Mouse (Mus musculus) MEL (cell line): Measurements from ENCODE around the gene Sema3a. TPM values are rescaled to one million over a fixed set of nuclear protein-coding genes. Genes with fewer than 3 reads are reported as not detected.

Experiments
- DNase-seq: peaks from one replicate; pipeline ENCODE4 v3.0.0; 2011; ENCODE audit warnings: low read depth, low spot score
- H3K27ac ChIP-seq: 2 replicates; pipeline ENCODE4 v1.5.1; 2012; ENCODE audit warnings: low read depth, mild to moderate bottlenecking, control low read depth, low read length, moderate library complexity; ENCODE audit not compliant: control insufficient read depth
- H3K27me3 ChIP-seq, 2 experiments: fragments of 150-350 bp in 1 of 2; sonication (generic) in 1 of 2; 2 replicates each; pipeline ENCODE4 v1.6.1; 2012; ENCODE audit warnings: low read length in 2 of 2, mild to moderate bottlenecking in 2 of 2, improper control_type of control experiment in 1 of 2, moderate library complexity in 1 of 2; ENCODE audit not compliant: insufficient read depth in 2 of 2, control insufficient read depth in 1 of 2
- H3K36me3 ChIP-seq, 2 experiments: 2 replicates each; pipeline ENCODE4 v1.6.1; 2012 to 2014; ENCODE audit warnings: low read length in 2 of 2, improper control_type of control experiment in 1 of 2, inconsistent platforms in 1 of 2, mild to moderate bottlenecking in 1 of 2; ENCODE audit not compliant: insufficient read depth in 2 of 2, control insufficient read depth in 1 of 2
- H3K4me1 ChIP-seq, 2 experiments: fragments of 150-350 bp in 1 of 2; sonication (generic) in 1 of 2; 2 replicates each; pipeline ENCODE4 v1.6.1; 2012; ENCODE audit warnings: low read length in 2 of 2, improper control_type of control experiment in 1 of 2, mild to moderate bottlenecking in 1 of 2; ENCODE audit not compliant: insufficient read depth in 2 of 2, control insufficient read depth in 1 of 2
- H3K4me3 ChIP-seq, 2 experiments: fragments of 150-350 bp in 1 of 2; sonication (generic) in 1 of 2; 2 replicates each; pipeline ENCODE4 v1.5.1; 2012; ENCODE audit warnings: low read depth in 2 of 2, low read length in 2 of 2, mild to moderate bottlenecking in 2 of 2, moderate library complexity in 2 of 2, control low read depth in 1 of 2, improper control_type of control experiment in 1 of 2; ENCODE audit not compliant: control insufficient read depth in 1 of 2, insufficient read depth in 1 of 2
- H3K79me2 ChIP-seq: 2 replicates; pipeline ENCODE4 v1.6.1; 2012; ENCODE audit warnings: mild to moderate bottlenecking, low read length, moderate library complexity; ENCODE audit not compliant: control insufficient read depth, poor library complexity, insufficient read depth
- H3K9ac ChIP-seq: 2 replicates; pipeline ENCODE4 v1.6.1; 2012; ENCODE audit warnings: low read depth, mild to moderate bottlenecking, control low read depth, low read length, moderate library complexity; ENCODE audit not compliant: control insufficient read depth, poor library complexity, severe bottlenecking
- H3K9me3 ChIP-seq: fragments of 150-350 bp; sonication (generic); replicated peaks from 2 replicates; pipeline ENCODE4 v1.6.1; 2012; ENCODE audit warnings: mild to moderate bottlenecking, low read length, improper control_type of control experiment, moderate library complexity; ENCODE audit not compliant: insufficient read depth
- BHLHE40 ChIP-seq: IDR thresholded peaks from 2 replicates; pipeline ENCODE4 v1.6.1; 2012; ENCODE audit warnings: low read depth, mild to moderate bottlenecking, inconsistent platforms, low read length, improper control_type of control experiment, borderline replicate concordance
- CHD1 ChIP-seq: IDR thresholded peaks from 2 replicates; pipeline ENCODE4 v1.6.1; 2012; ENCODE audit warnings: low read depth, mild to moderate bottlenecking, inconsistent platforms, low read length, improper control_type of control experiment
- CTCF ChIP-seq, 3 experiments: IDR thresholded peaks in 2 of 3; conservative IDR thresholded peaks in 1 of 3; 2 replicates each; pipeline ENCODE4 v1.5.1; 2011 to 2012; ENCODE audit warnings: low read length in 3 of 3, low read depth in 2 of 3, mild to moderate bottlenecking in 2 of 3, improper control_type of control experiment in 1 of 3, inconsistent platforms in 1 of 3, mixed read lengths in 1 of 3, moderate library complexity in 1 of 3; ENCODE audit not compliant: control insufficient read depth in 1 of 3, insufficient read depth in 1 of 3, poor library complexity in 1 of 3, severe bottlenecking in 1 of 3
- E2F4 ChIP-seq: IDR thresholded peaks from 2 replicates; pipeline ENCODE4 v1.6.1; 2011; ENCODE audit warnings: low read depth, low read length, improper control_type of control experiment, borderline replicate concordance
- ELF1 ChIP-seq: IDR thresholded peaks from 2 replicates; pipeline ENCODE4 v1.6.1; 2014; ENCODE audit warnings: low read depth, mild to moderate bottlenecking, inconsistent platforms, low read length, improper control_type of control experiment, moderate library complexity
- EP300 ChIP-seq, 2 experiments: IDR thresholded peaks; 2 replicates each; pipeline ENCODE4 v1.6.1; 2011; ENCODE audit warnings: improper control_type of control experiment in 2 of 2, low read length in 2 of 2, low read depth in 1 of 2, mild to moderate bottlenecking in 1 of 2
- ETS1 ChIP-seq: IDR thresholded peaks from 2 replicates; pipeline ENCODE4 v1.6.1; 2012; ENCODE audit warnings: low read depth, mild to moderate bottlenecking, inconsistent platforms, low read length, improper control_type of control experiment, moderate library complexity
- GABPA ChIP-seq: IDR thresholded peaks from 2 replicates; pipeline ENCODE4 v1.6.1; 2012; ENCODE audit warnings: low read depth, mild to moderate bottlenecking, inconsistent platforms, low read length, improper control_type of control experiment, moderate library complexity
- GATA1 ChIP-seq: IDR thresholded peaks from 2 replicates; pipeline ENCODE4 v1.6.1; 2011; ENCODE audit warnings: low read depth, low read length, improper control_type of control experiment
- HCFC1 ChIP-seq: IDR thresholded peaks from 2 replicates; pipeline ENCODE4 v1.6.1; 2012; ENCODE audit warnings: low read depth, mild to moderate bottlenecking, inconsistent platforms, low read length, improper control_type of control experiment, moderate library complexity
- KAT2A ChIP-seq: conservative IDR thresholded peaks from 2 replicates; pipeline ENCODE4 v1.6.1; 2012; ENCODE audit warnings: low read depth, low read length, improper control_type of control experiment, inconsistent platforms
- MAZ ChIP-seq: IDR thresholded peaks from 2 replicates; pipeline ENCODE4 v1.6.1; 2012; ENCODE audit warnings: low read depth, mild to moderate bottlenecking, inconsistent platforms, low read length, improper control_type of control experiment
- MEF2A ChIP-seq: IDR thresholded peaks from 2 replicates; pipeline ENCODE4 v1.6.1; 2014; ENCODE audit warnings: low read depth, mild to moderate bottlenecking, inconsistent platforms, low read length, improper control_type of control experiment; ENCODE audit not compliant: poor library complexity, insufficient replicate concordance, severe bottlenecking; ENCODE audit errors: extremely low read depth
- MYB ChIP-seq: IDR thresholded peaks from 2 replicates; pipeline ENCODE4 v1.6.1; 2011; ENCODE audit warnings: mild to moderate bottlenecking, low read depth, low read length, improper control_type of control experiment
- MYC ChIP-seq: IDR thresholded peaks from 2 replicates; pipeline ENCODE4 v1.6.1; 2011; ENCODE audit warnings: low read depth, mild to moderate bottlenecking, low read length, improper control_type of control experiment, moderate library complexity
- NRF1 ChIP-seq: IDR thresholded peaks from 2 replicates; pipeline ENCODE4 v1.6.1; 2014; ENCODE audit warnings: low read depth, mild to moderate bottlenecking, inconsistent platforms, low read length, improper control_type of control experiment, moderate library complexity; ENCODE audit not compliant: poor library complexity, insufficient read depth, severe bottlenecking
- POLR2AphosphoS2 ChIP-seq: IDR thresholded peaks from 2 replicates; pipeline ENCODE4 v1.6.1; 2011; ENCODE audit warnings: low read length, improper control_type of control experiment
- POLR2AphosphoS5 ChIP-seq: IDR thresholded peaks from 2 replicates; pipeline ENCODE4 v1.6.1; 2012; ENCODE audit warnings: low read depth, borderline replicate concordance, mild to moderate bottlenecking, inconsistent platforms, low read length, moderate library complexity, mixed read lengths
- TBP ChIP-seq: IDR thresholded peaks from 2 replicates; pipeline ENCODE4 v1.8.0; 2011; ENCODE audit warnings: low read depth, low read length, improper control_type of control experiment
- TCF12 ChIP-seq: IDR thresholded peaks from 2 replicates; pipeline ENCODE4 v1.6.1; 2014; ENCODE audit warnings: low read depth, mild to moderate bottlenecking, inconsistent platforms, low read length, improper control_type of control experiment, moderate library complexity
- UBTF ChIP-seq: IDR thresholded peaks from 2 replicates; pipeline ENCODE4 v1.6.1; 2012; ENCODE audit warnings: low read depth, mild to moderate bottlenecking, inconsistent platforms, low read length, improper control_type of control experiment, moderate library complexity, borderline replicate concordance; ENCODE audit not compliant: insufficient read depth
- ZMIZ1 ChIP-seq: IDR thresholded peaks from 2 replicates; pipeline ENCODE4 v1.6.1; 2012; ENCODE audit warnings: low read depth, mild to moderate bottlenecking, inconsistent platforms, low read length, improper control_type of control experiment, moderate library complexity
- ZNF384 ChIP-seq: IDR thresholded peaks from 2 replicates; pipeline ENCODE4 v1.6.1; 2012; ENCODE audit warnings: low read depth, mild to moderate bottlenecking, inconsistent platforms, low read length, improper control_type of control experiment
- polyA plus RNA-seq, 2 experiments: library from polyadenylated mRNA; stranded (reverse) in 1 of 2; unstranded in 1 of 2; fragments of >175 nt in 1 of 2; fragments of >200 nt in 1 of 2; gene quantifications; 2 replicates each; pipeline versions ENCODE4 v1.2.1 to v1.2.4; 2012; ENCODE audit warnings: low replicate concordance in 2 of 2, low read depth in 1 of 2; ENCODE audit not compliant: insufficient read length in 2 of 2, insufficient read depth in 1 of 2, missing spikeins in 1 of 2
- total RNA-seq: library from RNA; depleted of rRNA; stranded (reverse); fragments of 300-350 nt; gene quantifications from 2 replicates; pipeline ENCODE4 v1.2.3, GENCODE M21; 2012

Sema3a gene
- total and polyA plus RNA-seq, 3 experiments = not detected

DNA sequence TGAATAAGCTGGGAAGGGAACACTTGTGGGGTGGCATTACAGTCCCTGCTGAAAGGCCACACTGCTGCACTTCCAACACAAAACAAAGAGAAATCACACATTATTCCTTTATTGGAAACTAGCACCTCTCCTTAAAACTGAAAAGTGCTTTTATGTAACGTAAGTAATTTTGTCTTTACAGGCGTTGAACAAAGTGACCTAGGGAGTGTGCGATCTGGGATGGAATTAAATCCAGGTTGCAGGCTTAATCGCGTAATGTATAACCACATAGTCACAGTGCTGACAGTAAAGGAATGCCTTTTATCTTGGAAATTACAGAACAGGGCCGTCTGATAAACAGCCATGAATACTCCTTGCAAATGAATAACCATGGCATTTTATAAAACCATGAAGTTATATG is 74.5 kb downstream of the Sema3a start:
- H3K9ac ChIP-seq = no peak overlapping the region
- no peaks in the 10 kb centered on the region for H3K4me1 ChIP-seq
- no peaks in the 10 kb centered on the region for H3K36me3 ChIP-seq
- H3K27me3 ChIP-seq = no peaks in the 10 kb centered on the region
- H3K27ac ChIP-seq = no peak overlapping the region
- H3K9me3 ChIP-seq = no peaks in the 10 kb centered on the region
- H3K4me3 ChIP-seq = no peak overlapping the region
- no peak for DNase-seq
- TF ChIP-seq TBP = no peak
- no peak for TF ChIP-seq MEF2A
- TF ChIP-seq ETS1 = no peak
- no peak for TF ChIP-seq HCFC1
- TF ChIP-seq ELF1 = no peak
- no peak for TF ChIP-seq MYB
- TF ChIP-seq ZNF384 = no peak
- no peak for TF ChIP-seq CHD1
- no peak for TF ChIP-seq KAT2A
- TF ChIP-seq NRF1 = no peak
- no peak for TF ChIP-seq BHLHE40
- no peaks in the 10 kb centered on the region for H3K79me2 ChIP-seq

DNA sequence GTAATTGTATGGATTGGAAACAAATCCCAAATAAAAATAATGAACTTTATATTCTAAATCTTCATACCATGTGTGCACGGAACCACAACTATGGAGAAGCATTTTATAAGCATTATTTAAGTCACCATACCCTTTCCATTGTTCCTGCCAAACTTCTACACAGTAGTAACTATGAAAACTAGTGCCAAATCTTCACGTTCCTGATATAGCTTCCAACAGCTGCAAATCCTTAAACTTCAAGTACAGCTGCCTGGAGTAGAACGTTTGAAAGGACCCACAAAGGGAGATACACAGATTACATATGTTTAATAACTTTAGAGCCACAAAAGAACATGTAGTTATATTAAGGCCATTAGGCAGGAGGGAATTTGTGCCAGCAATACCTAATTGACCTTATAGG is 130.1 kb downstream of the Sema3a start:
- H3K79me2 ChIP-seq = no peaks in the 10 kb centered on the region
- no peak overlapping the region for H3K27ac ChIP-seq
- H3K27me3 ChIP-seq = no peaks in the 10 kb centered on the region
- no peak overlapping the region for H3K9ac ChIP-seq
- TF ChIP-seq POLR2AphosphoS5 = no peak
- no peak for TF ChIP-seq TCF12
- TF ChIP-seq ELF1 = no peak
- TF ChIP-seq EP300 (IDR thresholded peaks at IDR 0.05; ENCODE audit: low read depth in 1 of 2, low read length in 2 of 2) = no peak
- TF ChIP-seq MEF2A = no peak
- TF ChIP-seq CTCF (IDR thresholded peaks at IDR 0.05 in 2 of 3, conservative IDR thresholded peaks at IDR 0.05 in 1 of 3; ENCODE audit: control insufficient read depth in 1 of 3, insufficient read depth in 1 of 3, low read depth in 2 of 3, low read length in 3 of 3, poor library complexity in 1 of 3, severe bottlenecking in 1 of 3) = no peak
- TF ChIP-seq GABPA = no peak
- no peak for TF ChIP-seq GATA1
- TF ChIP-seq MYC = no peak
- no peak for TF ChIP-seq UBTF
- TF ChIP-seq MAZ = no peak
- no peak for TF ChIP-seq ZMIZ1
- no peak for TF ChIP-seq POLR2AphosphoS2
- TF ChIP-seq MYB = no peak
- no peak for TF ChIP-seq E2F4
- TF ChIP-seq, all 39 proteins: peak for 0
- H3K9me3 ChIP-seq = no peaks in the 10 kb centered on the region
- H3K4me3 ChIP-seq = no peak overlapping the region
- H3K4me1 ChIP-seq = no peaks in the 10 kb centered on the region
- H3K36me3 ChIP-seq = no peaks in the 10 kb centered on the region
- no peak for DNase-seq
